Mouse (Mus musculus): Measurements from ENCODE around the gene Znhit6. TPM values are rescaled to one million over a fixed set of nuclear protein-coding genes. Genes with fewer than 3 reads are reported as not detected.

Gene Znhit6
- polyA plus RNA-seq (2017; shearing (Covaris generic)): 22.1 TPM

GRCm38 (mm10) chr3:145575743-145576481 is at the start of gene Znhit6:
TSS of gene Znhit6 (plus strand) at chr3:145576205.

GRCm38 (mm10) chr3:145649852-145650202 is 73.8 kb downstream of the Znhit6 start, which contains the start of gene Ccn1:
TSS of gene Ccn1 (minus strand) at chr3:145649981.

Other genes with a start within 250 kb of the Znhit6 start
- gene Ccn1, start 73.8 kb downstream of the Znhit6 start, polyA plus RNA-seq (2017; shearing (Covaris generic)): 0.18 TPM
- 0.44 TPM for gene Ddah1, start 182.5 kb downstream of the Znhit6 start, polyA plus RNA-seq (2017; shearing (Covaris generic))